Mouse (Mus musculus): ENCODE data around the gene Adamts9.

The Adamts9 gene

GRCm38 (mm10) chr6:92727351-92727986, 215.8 kb downstream of the Adamts9 start:
- DNase-seq (ENCODE audit: low spot score in 2 of 2): peak in 1 of 2 experiments; percentile 21

GRCm38 (mm10) chr6:92726121-92726520, 217.2 kb downstream of the Adamts9 start:
- no peak for DNase-seq (ENCODE audit: low spot score in 2 of 2)

GRCm38 (mm10) chr6:92724394-92724793, 218.9 kb downstream of the Adamts9 start:
- no peak for DNase-seq (ENCODE audit: low spot score in 2 of 2)

All from right cerebral cortex, adult 2 months (tissue).